Mouse (Mus musculus) heart, adult 11 months (tissue): Measurements from ENCODE around the gene Ciapin1.

Experiments
- DNase-seq: peaks from one replicate; pipeline ENCODE4 v3.0.0; 2022

The Ciapin1 gene

GRCm38 (mm10) chr8:94804546-94805340 lies 33.4 kb downstream of the Ciapin1 start:
- no peak for DNase-seq

GRCm38 (mm10) chr8:94803551-94803950 lies 34.6 kb downstream of the Ciapin1 start:
- DNase-seq, result no peak

DNA sequence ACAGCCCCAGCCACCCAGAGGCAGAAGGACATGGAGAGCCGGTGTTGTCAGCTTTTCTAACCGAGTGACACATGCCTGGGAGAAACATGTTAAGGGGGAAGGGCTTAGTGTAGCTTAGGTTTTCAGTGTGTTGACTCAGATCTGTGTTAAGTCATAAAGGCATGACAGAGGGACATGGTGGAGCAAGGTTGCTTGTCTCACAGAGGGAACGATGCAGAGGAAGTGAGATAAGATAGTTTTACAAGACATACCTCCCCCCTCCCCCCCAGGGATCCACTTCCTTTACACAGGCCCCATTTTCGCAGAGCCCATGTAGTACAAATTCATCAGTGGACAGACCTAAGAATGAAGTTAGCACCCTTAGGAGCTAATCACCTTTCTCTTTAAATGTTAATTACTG lies 35.8 kb downstream of the Ciapin1 start:
- no peak for DNase-seq

GRCm38 (mm10) chr8:94801293-94802095 lies 36.7 kb downstream of the Ciapin1 start:
- DNase-seq, result peak; percentile 94

DNA sequence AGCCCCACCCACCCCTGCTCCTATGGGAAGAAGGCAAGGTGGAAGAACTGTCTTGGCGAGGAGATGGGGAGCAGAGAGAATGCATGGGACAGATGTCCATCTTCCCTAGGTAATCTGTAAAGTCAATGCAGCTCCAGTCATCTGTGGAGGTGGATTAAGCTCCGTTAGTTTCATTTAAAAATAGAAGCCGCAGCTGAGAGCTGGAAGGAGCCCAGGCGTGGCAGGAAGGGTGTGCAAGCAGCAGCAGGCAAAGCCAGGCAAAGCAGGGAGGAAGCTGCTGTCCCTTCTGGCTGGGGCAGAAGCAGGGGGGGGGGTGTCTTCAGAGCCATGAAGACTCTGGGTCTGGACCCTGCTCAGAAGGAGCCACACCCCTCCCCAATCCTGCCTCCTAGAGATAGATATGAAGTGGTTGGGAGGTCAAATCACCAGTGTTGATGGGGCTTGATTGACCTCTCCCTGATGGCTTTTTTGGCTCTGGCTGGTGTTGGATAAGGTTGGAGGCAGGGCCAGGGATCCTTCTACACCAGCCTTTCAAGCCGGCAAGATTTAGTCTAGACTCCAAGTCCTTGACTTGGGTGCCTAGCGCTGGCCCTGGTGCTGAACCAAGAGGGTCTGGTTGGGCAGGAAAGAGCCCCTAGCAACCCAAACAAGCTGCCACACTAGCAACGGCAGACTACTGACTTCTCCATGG lies 37.7 kb downstream of the Ciapin1 start:
- DNase-seq, result no peak

DNA sequence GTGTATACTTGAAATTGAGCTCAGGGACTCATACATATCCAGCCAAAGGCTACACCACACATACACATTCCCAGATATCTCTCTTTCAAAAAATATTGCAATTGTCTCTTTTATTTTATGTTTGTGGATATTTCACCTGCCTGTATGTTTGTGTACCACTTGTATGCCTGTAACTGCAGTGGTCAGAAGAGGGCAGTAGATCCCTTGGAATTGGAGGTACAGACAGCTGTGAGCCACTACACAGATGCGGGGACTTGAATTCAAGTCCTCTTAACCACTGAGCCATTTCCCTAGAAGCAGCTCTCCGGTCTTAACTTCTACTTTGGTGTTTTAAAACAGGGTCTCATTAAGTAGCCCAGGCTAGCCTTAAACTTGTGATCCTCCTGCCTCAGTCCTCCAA lies 43.4 kb downstream of the Ciapin1 start:
- no peak for DNase-seq

- no peak for DNase-seq
Observed at GRCm38 (mm10) chr8:94794368-94794767, 43.8 kb downstream of the Ciapin1 start.

DNA sequence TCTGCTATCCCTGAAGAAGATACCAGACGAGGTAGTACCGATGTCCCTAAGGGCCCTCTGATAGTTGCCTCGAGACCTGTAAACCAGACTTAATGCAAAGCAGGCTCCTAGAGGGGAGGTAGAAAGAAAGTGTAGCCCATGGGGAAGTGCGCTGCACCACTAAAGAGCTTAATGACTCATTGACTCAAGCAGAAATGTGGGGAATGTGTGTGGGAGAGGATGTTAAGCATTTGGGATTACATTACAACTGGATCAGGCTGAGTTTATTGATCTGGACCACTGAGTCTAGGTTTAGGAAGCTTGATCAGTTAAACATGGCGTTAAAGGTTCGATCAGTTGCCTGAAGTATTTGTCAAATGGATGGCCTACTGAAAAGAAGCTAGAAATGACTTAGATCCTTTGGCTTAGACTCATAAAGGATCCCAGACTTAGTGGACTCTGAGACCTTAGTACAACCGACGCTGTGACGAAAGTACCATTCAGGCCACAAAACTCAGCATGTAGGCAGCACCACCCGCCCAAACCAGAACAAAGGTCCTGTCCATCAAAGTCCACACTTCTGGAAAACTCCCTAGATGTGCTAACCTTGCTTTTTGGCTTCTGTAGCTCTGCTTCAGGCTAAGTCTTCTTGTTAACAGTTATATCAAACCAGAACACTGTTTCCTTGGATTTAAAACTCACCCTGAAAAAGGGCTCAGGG lies 48.8 kb downstream of the Ciapin1 start:
- DNase-seq, result no peak

- DNase-seq, result peak; percentile 97
Observed at GRCm38 (mm10) chr8:94787524-94788501, 50.3 kb downstream of the Ciapin1 start.

DNA sequence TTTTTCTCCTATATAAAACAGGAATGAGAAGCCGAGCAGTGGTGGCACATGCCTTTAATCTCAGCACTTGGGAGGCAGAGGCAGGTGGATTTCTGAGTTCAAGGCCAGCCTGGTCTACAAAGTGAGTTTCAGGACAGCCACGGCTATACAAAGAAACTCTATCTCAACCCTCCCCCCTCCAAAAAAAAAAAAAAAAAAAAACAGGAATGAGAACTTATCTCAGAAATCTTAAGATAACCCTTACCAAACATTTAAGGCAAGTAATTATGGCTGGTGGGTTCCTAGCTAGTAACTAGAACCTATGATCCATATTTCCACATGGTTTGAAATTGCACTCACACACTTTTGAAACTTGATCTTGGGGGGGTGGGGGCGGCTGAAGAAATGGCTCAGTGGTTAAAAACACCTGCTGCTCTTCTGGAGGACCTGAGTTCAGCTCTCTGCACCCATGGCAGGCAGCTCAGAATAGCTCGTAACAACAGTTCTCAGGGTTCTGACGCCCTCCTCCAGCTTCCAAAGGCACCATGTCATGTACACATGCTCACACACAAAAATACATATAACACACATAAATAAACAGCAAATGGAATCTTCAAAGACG lies 52.1 kb downstream of the Ciapin1 start:
- no peak for DNase-seq

- DNase-seq, result peak; percentile 97
Observed at GRCm38 (mm10) chr8:94785247-94785985, 52.7 kb downstream of the Ciapin1 start.

DNA sequence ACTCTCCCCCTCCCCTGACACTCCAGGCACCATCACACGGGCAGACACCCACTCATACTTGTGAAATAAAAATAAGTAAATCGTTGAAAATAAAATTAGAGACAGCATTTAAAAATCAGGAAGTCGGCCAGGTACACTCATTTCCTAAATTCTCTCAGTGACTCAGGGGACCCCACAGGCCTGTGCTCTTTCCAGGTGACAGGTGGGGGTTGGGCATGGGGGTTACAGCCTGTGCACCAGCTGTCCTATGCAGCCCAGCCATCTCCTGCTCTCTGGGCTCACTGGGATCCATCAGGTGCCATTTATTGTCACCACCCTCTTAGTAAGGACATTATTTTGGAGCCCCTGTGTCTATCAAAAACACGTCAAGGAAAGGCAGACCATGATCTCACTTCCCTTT lies 54.3 kb downstream of the Ciapin1 start:
- no peak for DNase-seq

DNA sequence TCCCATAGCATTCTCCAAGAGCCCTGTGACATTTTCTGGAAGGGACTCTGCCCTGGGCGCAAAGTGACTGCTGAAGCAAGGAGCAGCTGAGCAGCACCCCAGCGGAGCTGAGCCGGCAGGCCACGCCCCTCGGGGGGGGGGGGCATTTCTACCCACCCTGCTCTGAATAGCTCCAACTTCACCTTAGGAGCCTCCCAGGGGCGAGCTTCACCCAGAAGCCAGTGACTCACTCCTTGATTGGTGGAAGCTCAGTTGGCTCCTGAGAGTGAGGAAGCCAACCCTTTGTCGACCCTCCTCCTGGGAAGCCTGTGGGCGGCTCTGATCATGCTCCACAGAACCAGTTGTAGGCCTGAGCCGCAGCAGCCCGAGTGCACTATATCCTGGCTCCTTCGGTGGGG lies 56.3 kb downstream of the Ciapin1 start:
- peak; percentile 95 for DNase-seq

- DNase-seq, result no peak
Observed at GRCm38 (mm10) chr8:94781155-94781837, 56.9 kb downstream of the Ciapin1 start.

DNA sequence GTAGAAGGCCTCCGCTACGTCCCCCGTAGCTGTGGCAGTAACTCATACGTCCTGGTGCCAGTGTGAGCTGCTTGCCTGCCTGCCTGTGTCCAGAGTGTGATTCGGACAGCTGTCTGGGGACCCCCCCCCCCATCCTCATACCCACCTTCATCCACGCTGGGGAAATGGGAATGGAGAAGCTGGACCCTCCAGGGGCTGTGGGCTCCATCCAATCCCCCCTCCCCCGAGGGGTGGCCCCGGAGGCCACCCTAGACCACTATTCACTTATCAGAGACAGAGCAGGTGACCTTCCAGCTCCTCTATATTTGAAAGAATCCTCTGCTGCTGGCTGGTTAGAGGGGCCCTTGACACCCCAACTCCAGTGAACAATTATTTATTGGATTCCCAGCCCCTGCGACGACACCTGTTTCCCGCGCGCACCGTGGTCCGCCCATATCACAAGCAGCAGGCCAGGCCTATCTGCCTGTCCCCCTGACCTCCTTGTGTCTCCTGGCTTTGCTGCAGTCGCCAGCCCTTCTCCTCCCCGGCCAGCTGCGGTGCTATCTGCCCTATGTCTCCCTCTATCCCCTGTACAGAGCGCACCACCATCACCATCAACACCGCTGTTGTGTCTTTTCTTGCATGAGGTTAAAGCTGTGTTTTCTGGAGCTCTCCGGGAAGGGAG lies 57.5 kb downstream of the Ciapin1 start:
- DNase-seq, result peak; percentile 92

GRCm38 (mm10) chr8:94779534-94780294 lies 58.4 kb downstream of the Ciapin1 start:
- DNase-seq, result peak; percentile 85

DNA sequence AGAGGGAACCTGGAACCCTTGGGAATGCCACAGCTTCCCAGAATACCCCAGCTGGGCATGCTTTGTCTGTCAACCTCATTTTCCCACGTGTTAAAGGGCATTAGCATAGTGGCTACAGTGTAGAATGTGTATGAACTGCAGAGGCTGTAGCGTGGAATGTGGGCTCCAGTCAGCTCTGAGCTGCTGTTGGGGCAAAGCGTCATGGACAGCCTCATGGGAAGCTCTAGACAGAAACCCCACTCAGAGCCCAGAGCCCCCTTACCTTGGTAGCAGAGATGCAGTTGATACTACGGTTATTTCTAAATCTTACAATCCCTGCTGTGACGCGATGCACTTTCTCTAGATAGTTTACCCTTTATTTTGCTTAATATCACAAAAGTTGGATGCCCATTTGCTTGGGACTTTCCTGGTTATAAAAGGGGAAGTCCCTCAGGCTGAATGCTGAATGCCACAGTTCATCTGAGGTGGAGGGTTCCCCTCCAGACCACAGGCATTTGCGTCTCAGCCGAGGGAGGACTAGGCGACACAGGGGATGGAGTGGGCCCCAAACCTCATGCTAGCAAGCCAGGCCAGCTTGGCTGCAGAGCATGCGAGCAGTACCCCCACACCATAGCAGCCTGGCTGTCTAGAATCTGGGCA lies 59.1 kb downstream of the Ciapin1 start:
- no peak for DNase-seq

- peak; percentile 97 for DNase-seq
Observed at GRCm38 (mm10) chr8:94778473-94778872, 59.7 kb downstream of the Ciapin1 start.
